Mouse (Mus musculus): ENCODE results near the gene Cyp39a1.

- no peak for TF ChIP-seq CTCF (IDR thresholded peaks at IDR 0.05)
- no peak for TF ChIP-seq EP300 (IDR thresholded peaks at IDR 0.05)
Measured at GRCm38 (mm10) chr17:43743933-43744332, 76.7 kb downstream of the Cyp39a1 start.
